Mouse (Mus musculus): ENCODE results near the gene Gm11568. TPM values are rescaled to one million over a fixed set of nuclear protein-coding genes. Genes with fewer than 3 reads are reported as not detected.
A peak's percentile ranks its signal among the peaks of the same experiment; 100 is the strongest.
"Not testable (repeated sequence)": the region's sequence is repeated elsewhere in the genome, so short reads cannot be mapped to it uniquely, and the experiment has no call there.

The Gm11568 gene
- not detected in 2 replicates for polyA plus RNA-seq (2014; fragmentation: Nextera tagmentation; extraction: Ambion mirVana)

- 92% methylated on average over 2 of the region's 2 CpGs for WGBS
- no peaks in the 10 kb centered on the region for H3K4me1 ChIP-seq (ENCODE audit: control insufficient read depth, insufficient read depth, low read length)
- no peaks in the 10 kb centered on the region for H3K36me3 ChIP-seq (ENCODE audit: control insufficient read depth, insufficient read depth, low read length)
- ATAC-seq (ENCODE audit: low FRiP score), result no peak
- H3K9ac ChIP-seq (ENCODE audit: low read length), result no peak within 1 kb of the TSS
- no peaks in the 10 kb centered on the region for H3K9me3 ChIP-seq (ENCODE audit: control insufficient read depth, low read length)
- DNase-seq (ENCODE audit: low spot score, missing footprints), result no peak
- no peak within 1 kb of the TSS for H3K27ac ChIP-seq (ENCODE audit: low read depth, low read length)
- no peak within 1 kb of the TSS for H3K4me3 ChIP-seq (ENCODE audit: low read depth, low read length)
- H3K27me3 ChIP-seq (ENCODE audit: control insufficient read depth, insufficient read depth, low read length), result no peaks in the 10 kb centered on the region
- no peak within 1 kb of the TSS for H3K4me2 ChIP-seq
Measured at GRCm38 (mm10) chr11:99857617-99858016, at the start of gene Gm11568. TSS of gene Gm11568 (plus strand) at chr11:99857917.

GRCm38 (mm10) chr11:99809792-99810191 is 47.9 kb upstream of the Gm11568 start, which contains the start of gene Krtap4-13:
TSS of gene Krtap4-13 (minus strand) at chr11:99809892.
- not testable (repeated sequence) for H3K36me3 ChIP-seq (ENCODE audit: control insufficient read depth, insufficient read depth, low read length); H3K4me3 ChIP-seq (ENCODE audit: low read depth, low read length); H3K4me2 ChIP-seq; H3K4me1 ChIP-seq (ENCODE audit: control insufficient read depth, insufficient read depth, low read length); H3K9me3 ChIP-seq (ENCODE audit: control insufficient read depth, low read length); H3K27me3 ChIP-seq (ENCODE audit: control insufficient read depth, insufficient read depth, low read length); DNase-seq (ENCODE audit: low spot score, missing footprints); H3K27ac ChIP-seq (ENCODE audit: low read depth, low read length); ATAC-seq (ENCODE audit: low FRiP score); H3K9ac ChIP-seq (ENCODE audit: low read length)

GRCm38 (mm10) chr11:99815566-99815965 is 42.2 kb upstream of the Gm11568 start, which contains the start of gene Gm11564:
TSS of gene Gm11564 (minus strand) at chr11:99815666.
- not testable (repeated sequence) for H3K4me1 ChIP-seq (ENCODE audit: control insufficient read depth, insufficient read depth, low read length); H3K4me3 ChIP-seq (ENCODE audit: low read depth, low read length); H3K4me2 ChIP-seq; H3K9me3 ChIP-seq (ENCODE audit: control insufficient read depth, low read length); H3K27ac ChIP-seq (ENCODE audit: low read depth, low read length); ATAC-seq (ENCODE audit: low FRiP score); H3K36me3 ChIP-seq (ENCODE audit: control insufficient read depth, insufficient read depth, low read length); H3K27me3 ChIP-seq (ENCODE audit: control insufficient read depth, insufficient read depth, low read length); H3K9ac ChIP-seq (ENCODE audit: low read length); DNase-seq (ENCODE audit: low spot score, missing footprints)
- 87% methylated on average over 2 of the region's 2 CpGs for WGBS

- H3K27ac ChIP-seq (ENCODE audit: low read depth, low read length), result no peak within 1 kb of the TSS
- no peak within 1 kb of the TSS for H3K4me3 ChIP-seq (ENCODE audit: low read depth, low read length)
- H3K4me2 ChIP-seq, result no peak within 1 kb of the TSS
- no peaks in the 10 kb centered on the region for H3K27me3 ChIP-seq (ENCODE audit: control insufficient read depth, insufficient read depth, low read length)
- no peaks in the 10 kb centered on the region for H3K4me1 ChIP-seq (ENCODE audit: control insufficient read depth, insufficient read depth, low read length)
- H3K9ac ChIP-seq (ENCODE audit: low read length), result no peak within 1 kb of the TSS
- ATAC-seq (ENCODE audit: low FRiP score), result no peak
- H3K9me3 ChIP-seq (ENCODE audit: control insufficient read depth, low read length), result no peaks in the 10 kb centered on the region
- WGBS, result 78% methylated on average over 1 of the region's 1 CpGs
- no peak for DNase-seq (ENCODE audit: low spot score, missing footprints)
- no peaks in the 10 kb centered on the region for H3K36me3 ChIP-seq (ENCODE audit: control insufficient read depth, insufficient read depth, low read length)
Measured at GRCm38 (mm10) chr11:99837966-99838365, 19.8 kb upstream of the Gm11568 start, which contains the start of gene 2300003K06Rik. TSS of gene 2300003K06Rik (minus strand) at chr11:99838066.

GRCm38 (mm10) chr11:99842185-99842584 is 15.5 kb upstream of the Gm11568 start:
- DNase-seq (ENCODE audit: low spot score, missing footprints), result no peak
- no peaks in the 10 kb centered on the region for H3K9me3 ChIP-seq (ENCODE audit: control insufficient read depth, low read length)
- H3K27ac ChIP-seq (ENCODE audit: low read depth, low read length), result no peak overlapping the region
- no peak overlapping the region for H3K9ac ChIP-seq (ENCODE audit: low read length)
- H3K4me1 ChIP-seq (ENCODE audit: control insufficient read depth, insufficient read depth, low read length), result no peaks in the 10 kb centered on the region
- H3K36me3 ChIP-seq (ENCODE audit: control insufficient read depth, insufficient read depth, low read length), result no peaks in the 10 kb centered on the region
- no peak for ATAC-seq (ENCODE audit: low FRiP score)
- no peak overlapping the region for H3K4me2 ChIP-seq
- H3K4me3 ChIP-seq (ENCODE audit: low read depth, low read length), result no peak overlapping the region
- no peaks in the 10 kb centered on the region for H3K27me3 ChIP-seq (ENCODE audit: control insufficient read depth, insufficient read depth, low read length)
- WGBS, result 77% methylated on average over 1 of the region's 1 CpGs

- Histone ChIP-seq H3K4me3 (ENCODE audit: low read depth, low read length) (no peak overlapping the region), H3K4me2 (no peak overlapping the region), H3K27me3 (ENCODE audit: control insufficient read depth, insufficient read depth, low read length) (no peaks in the 10 kb centered on the region), H3K4me1 (ENCODE audit: control insufficient read depth, insufficient read depth, low read length) (no peaks in the 10 kb centered on the region), H3K36me3 (ENCODE audit: control insufficient read depth, insufficient read depth, low read length) (no peaks in the 10 kb centered on the region), H3K9me3 (ENCODE audit: control insufficient read depth, low read length) (no peaks in the 10 kb centered on the region), H3K9ac (ENCODE audit: low read length) (no peak overlapping the region), H3K27ac (ENCODE audit: low read depth, low read length) (no peak overlapping the region)
- DNase-seq (ENCODE audit: low spot score, missing footprints) (no peak), ATAC-seq (ENCODE audit: low FRiP score) (no peak)
- 98% methylated on average over 2 of the region's 2 CpGs for WGBS
Measured at GRCm38 (mm10) chr11:99846746-99847145, 11.0 kb upstream of the Gm11568 start.

- Histone ChIP-seq H3K4me2 (no peak within 1 kb of the TSS), H3K9ac (ENCODE audit: low read length) (no peak within 1 kb of the TSS), H3K9me3 (ENCODE audit: control insufficient read depth, low read length) (no peaks in the 10 kb centered on the region), H3K36me3 (ENCODE audit: control insufficient read depth, insufficient read depth, low read length) (no peaks in the 10 kb centered on the region), H3K4me1 (ENCODE audit: control insufficient read depth, insufficient read depth, low read length) (no peaks in the 10 kb centered on the region), H3K27ac (ENCODE audit: low read depth, low read length) (no peak within 1 kb of the TSS), H3K27me3 (ENCODE audit: control insufficient read depth, insufficient read depth, low read length) (no peaks in the 10 kb centered on the region), H3K4me3 (ENCODE audit: low read depth, low read length) (no peak within 1 kb of the TSS)
- no peak for DNase-seq (ENCODE audit: low spot score, missing footprints)
- no peak for ATAC-seq (ENCODE audit: low FRiP score)
Measured at GRCm38 (mm10) chr11:99851508-99851907, 6.2 kb upstream of the Gm11568 start, which contains the start of gene Krtap4-16. TSS of gene Krtap4-16 (minus strand) at chr11:99851608.

- H3K36me3 ChIP-seq (ENCODE audit: control insufficient read depth, insufficient read depth, low read length), result no peaks in the 10 kb centered on the region
- 52% methylated on average over 3 of the region's 3 CpGs for WGBS
- H3K27ac ChIP-seq (ENCODE audit: low read depth, low read length), result no peak overlapping the region
- H3K9me3 ChIP-seq (ENCODE audit: control insufficient read depth, low read length), result no peaks in the 10 kb centered on the region
- DNase-seq (ENCODE audit: low spot score, missing footprints), result peak; percentile 83
- ATAC-seq (ENCODE audit: low FRiP score), result no peak
- H3K27me3 ChIP-seq (ENCODE audit: control insufficient read depth, insufficient read depth, low read length), result no peaks in the 10 kb centered on the region
- H3K4me3 ChIP-seq (ENCODE audit: low read depth, low read length), result no peak overlapping the region
- H3K4me1 ChIP-seq (ENCODE audit: control insufficient read depth, insufficient read depth, low read length), result no peaks in the 10 kb centered on the region
- no peak overlapping the region for H3K4me2 ChIP-seq
- no peak overlapping the region for H3K9ac ChIP-seq (ENCODE audit: low read length)
Measured at GRCm38 (mm10) chr11:99854121-99854520, 3.6 kb upstream of the Gm11568 start.

GRCm38 (mm10) chr11:99858761-99859160 is 1.0 kb downstream of the Gm11568 start:
- Histone ChIP-seq H3K4me2 (no peak overlapping the region), H3K27me3 (ENCODE audit: control insufficient read depth, insufficient read depth, low read length) (no peaks in the 10 kb centered on the region), H3K4me1 (ENCODE audit: control insufficient read depth, insufficient read depth, low read length) (no peaks in the 10 kb centered on the region), H3K36me3 (ENCODE audit: control insufficient read depth, insufficient read depth, low read length) (no peaks in the 10 kb centered on the region), H3K27ac (ENCODE audit: low read depth, low read length) (no peak overlapping the region), H3K9ac (ENCODE audit: low read length) (no peak overlapping the region), H3K4me3 (ENCODE audit: low read depth, low read length) (no peak overlapping the region), H3K9me3 (ENCODE audit: control insufficient read depth, low read length) (no peaks in the 10 kb centered on the region)
- DNase-seq (ENCODE audit: low spot score, missing footprints), result no peak
- ATAC-seq (ENCODE audit: low FRiP score), result no peak
- WGBS, result 85% methylated on average over 2 of the region's 2 CpGs
